Mouse (Mus musculus): Measurements from ENCODE around the gene Aarsd1.
"Not testable (repeated sequence)": the region's sequence is repeated elsewhere in the genome, so short reads cannot be mapped to it uniquely, and the experiment has no call there.

The Aarsd1 gene

GRCm38 (mm10) chr11:101417101-101417855 is at the start of gene Aarsd1:
Gene Aarsd1, minus strand, starts transcription at chr11:101417615.
- DNase-seq (ENCODE audit: low read depth, low spot score): peak; percentile 96

GRCm38 (mm10) chr11:101466552-101466950 is 49.1 kb upstream of the Aarsd1 start:
- DNase-seq (ENCODE audit: low read depth, low spot score): not testable (repeated sequence)

- peak; percentile 88 for DNase-seq (ENCODE audit: low read depth, low spot score)
Observed at GRCm38 (mm10) chr11:101465869-101466551, 48.6 kb upstream of the Aarsd1 start, which contains the start of gene Vat1. Gene Vat1, minus strand, starts transcription at chr11:101466230.

GRCm38 (mm10) chr11:101465101-101465868 is 47.9 kb upstream of the Aarsd1 start:
- peak; percentile 60 for DNase-seq (ENCODE audit: low read depth, low spot score)

GRCm38 (mm10) chr11:101464211-101465100 is 47.0 kb upstream of the Aarsd1 start, which contains the start of gene Rnd2:
Gene Rnd2, plus strand, starts transcription at chr11:101464999.
- DNase-seq (ENCODE audit: low read depth, low spot score): no peak

- DNase-seq (ENCODE audit: low read depth, low spot score): peak; percentile 65
Observed at GRCm38 (mm10) chr11:101462583-101463440, 45.4 kb upstream of the Aarsd1 start.

GRCm38 (mm10) chr11:101462141-101462540 is 44.7 kb upstream of the Aarsd1 start:
- no peak for DNase-seq (ENCODE audit: low read depth, low spot score)

GRCm38 (mm10) chr11:101460321-101460720 is 42.9 kb upstream of the Aarsd1 start:
- no peak for DNase-seq (ENCODE audit: low read depth, low spot score)

- no peak for DNase-seq (ENCODE audit: low read depth, low spot score)
Observed at GRCm38 (mm10) chr11:101459716-101460115, 42.3 kb upstream of the Aarsd1 start.

- DNase-seq (ENCODE audit: low read depth, low spot score): no peak
Observed at GRCm38 (mm10) chr11:101458217-101458616, 40.8 kb upstream of the Aarsd1 start.

GRCm38 (mm10) chr11:101457631-101458030 is 40.2 kb upstream of the Aarsd1 start:
- DNase-seq (ENCODE audit: low read depth, low spot score): no peak

- DNase-seq (ENCODE audit: low read depth, low spot score): no peak
Observed at GRCm38 (mm10) chr11:101455627-101456026, 38.2 kb upstream of the Aarsd1 start.

- no peak for DNase-seq (ENCODE audit: low read depth, low spot score)
Observed at GRCm38 (mm10) chr11:101454702-101455101, 37.3 kb upstream of the Aarsd1 start.

- DNase-seq (ENCODE audit: low read depth, low spot score): no peak
Observed at GRCm38 (mm10) chr11:101452093-101452774, 34.8 kb upstream of the Aarsd1 start.

- DNase-seq (ENCODE audit: low read depth, low spot score): no peak
Observed at GRCm38 (mm10) chr11:101451536-101451935, 34.1 kb upstream of the Aarsd1 start.

- no peak for DNase-seq (ENCODE audit: low read depth, low spot score)
Observed at GRCm38 (mm10) chr11:101450394-101450793, 33.0 kb upstream of the Aarsd1 start.

- not testable (repeated sequence) for DNase-seq (ENCODE audit: low read depth, low spot score)
Observed at GRCm38 (mm10) chr11:101449596-101449995, 32.2 kb upstream of the Aarsd1 start.

GRCm38 (mm10) chr11:101448899-101449298 is 31.5 kb upstream of the Aarsd1 start:
- no peak for DNase-seq (ENCODE audit: low read depth, low spot score)

GRCm38 (mm10) chr11:101448274-101448746 is 30.9 kb upstream of the Aarsd1 start, which contains the start of gene Ifi35:
Gene Ifi35, plus strand, starts transcription at chr11:101448407.
- DNase-seq (ENCODE audit: low read depth, low spot score): peak; percentile 55
